Mouse (Mus musculus): ENCODE data around the gene Tnrc6b. TPM values are rescaled to one million over a fixed set of nuclear protein-coding genes. Genes with fewer than 3 reads are reported as not detected.

The Tnrc6b gene
- polyA plus RNA-seq, 1 experiment: 40.0 TPM

- Histone ChIP-seq H3K4me3 (ENCODE audit: low read depth, low read length) (no peak overlapping the region), H3K4me1 (ENCODE audit: control insufficient read depth, insufficient read depth, low read length) (no peaks in the 10 kb centered on the region), H3K9ac (ENCODE audit: low read depth, poor library complexity, severe bottlenecking) (no peak overlapping the region), H3K27ac (ENCODE audit: insufficient read depth, low read length) (no peak overlapping the region), H3K27me3 (ENCODE audit: control insufficient read depth, insufficient read depth, low read length, poor library complexity, severe bottlenecking) (no peaks in the 10 kb centered on the region), H3K9me3 (replicated peaks; ENCODE audit: control insufficient read depth, insufficient read depth, low read length, poor library complexity, severe bottlenecking) (no peaks in the 10 kb centered on the region), H3K36me3 (ENCODE audit: control insufficient read depth, insufficient read depth, low read length, poor library complexity, severe bottlenecking) (peaks cover 25% of the 10 kb centered on the region)
- TF ChIP-seq CTCF (IDR thresholded peaks at IDR 0.05; ENCODE audit: low read depth, low read length) (no peak), POLR2A (IDR thresholded peaks at IDR 0.05; ENCODE audit: insufficient read depth, low read length) (no peak), EP300 (IDR thresholded peaks at IDR 0.05; ENCODE audit: insufficient read depth, low read depth, low read length) (no peak)
Measured at GRCm38 (mm10) chr15:80884095-80884494, 173.0 kb downstream of the Tnrc6b start.

- H3K9me3 ChIP-seq (replicated peaks; ENCODE audit: control insufficient read depth, insufficient read depth, low read length, poor library complexity, severe bottlenecking): no peaks in the 10 kb centered on the region
- peaks cover 21% of the 10 kb centered on the region for H3K36me3 ChIP-seq (ENCODE audit: control insufficient read depth, insufficient read depth, low read length, poor library complexity, severe bottlenecking)
- TF ChIP-seq EP300 (IDR thresholded peaks at IDR 0.05; ENCODE audit: insufficient read depth, low read depth, low read length) (no peak), POLR2A (IDR thresholded peaks at IDR 0.05; ENCODE audit: insufficient read depth, low read length) (no peak), CTCF (IDR thresholded peaks at IDR 0.05; ENCODE audit: low read depth, low read length) (no peak)
Measured at GRCm38 (mm10) chr15:80886361-80887156, 175.4 kb downstream of the Tnrc6b start.

DNA sequence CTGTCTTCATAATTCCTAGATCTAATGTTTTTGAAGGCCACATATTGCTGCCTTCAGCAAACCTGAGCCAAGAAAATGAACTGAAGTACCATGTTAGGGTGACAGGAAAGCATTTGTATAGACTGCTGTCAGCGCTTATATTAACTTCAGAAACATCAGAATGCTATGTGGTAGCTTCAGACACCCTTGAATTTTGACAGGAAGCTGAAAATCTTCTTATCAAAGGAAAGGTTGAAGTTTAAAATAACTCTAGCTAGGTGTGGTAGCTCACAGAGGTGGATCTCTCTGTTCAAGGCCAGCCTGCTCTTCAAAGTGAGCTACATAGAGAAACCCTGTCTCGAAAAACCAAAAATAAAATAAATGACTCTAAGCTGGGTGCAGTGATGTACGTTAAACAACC, 181.2 kb downstream of the Tnrc6b start:
- peaks cover 11% of the 10 kb centered on the region for H3K36me3 ChIP-seq (ENCODE audit: control insufficient read depth, insufficient read depth, low read length, poor library complexity, severe bottlenecking)

More at GRCm38 (mm10) chr15:80886361-80887156, 175.4 kb downstream of the Tnrc6b start:
- Histone ChIP-seq H3K9ac (ENCODE audit: low read depth, poor library complexity, severe bottlenecking) (no peak overlapping the region), H3K4me3 (ENCODE audit: low read depth, low read length) (no peak overlapping the region), H3K27ac (ENCODE audit: insufficient read depth, low read length) (no peak overlapping the region), H3K4me1 (ENCODE audit: control insufficient read depth, insufficient read depth, low read length) (no peaks in the 10 kb centered on the region), H3K27me3 (ENCODE audit: control insufficient read depth, insufficient read depth, low read length, poor library complexity, severe bottlenecking) (no peaks in the 10 kb centered on the region)

DNA sequence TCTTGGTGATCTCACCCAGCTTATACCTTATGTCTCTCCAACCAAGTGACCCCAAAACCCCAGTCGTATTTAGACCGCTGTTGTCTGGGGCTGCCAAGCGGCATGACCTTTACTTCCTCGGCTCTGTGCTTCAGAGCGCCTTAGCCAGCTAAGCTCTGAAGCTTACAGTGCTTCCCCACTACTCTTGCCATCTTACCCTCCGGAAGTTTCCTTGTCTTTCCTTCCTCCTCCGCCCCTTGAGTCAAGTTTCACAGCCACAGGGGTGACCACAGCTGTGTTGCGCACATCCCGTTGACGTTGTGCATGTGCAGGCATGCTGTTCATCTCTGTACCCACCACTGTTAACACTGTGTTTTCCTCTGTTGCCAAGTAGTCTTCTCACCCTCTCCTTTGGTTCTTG, 185.6 kb downstream of the Tnrc6b start:
- peaks cover 3% of the 10 kb centered on the region for H3K36me3 ChIP-seq (ENCODE audit: control insufficient read depth, insufficient read depth, low read length, poor library complexity, severe bottlenecking)
- H3K9me3 ChIP-seq (replicated peaks; ENCODE audit: control insufficient read depth, insufficient read depth, low read length, poor library complexity, severe bottlenecking): no peaks in the 10 kb centered on the region
- no peaks in the 10 kb centered on the region for H3K4me1 ChIP-seq (ENCODE audit: control insufficient read depth, insufficient read depth, low read length)
- H3K27me3 ChIP-seq (ENCODE audit: control insufficient read depth, insufficient read depth, low read length, poor library complexity, severe bottlenecking): no peaks in the 10 kb centered on the region
- no peak for TF ChIP-seq CTCF (IDR thresholded peaks at IDR 0.05; ENCODE audit: low read depth, low read length)
- TF ChIP-seq EP300 (IDR thresholded peaks at IDR 0.05; ENCODE audit: insufficient read depth, low read depth, low read length): no peak
- TF ChIP-seq POLR2A (IDR thresholded peaks at IDR 0.05; ENCODE audit: insufficient read depth, low read length): no peak
- H3K4me3 ChIP-seq (ENCODE audit: low read depth, low read length): no peak overlapping the region
- H3K9ac ChIP-seq (ENCODE audit: low read depth, poor library complexity, severe bottlenecking): no peak overlapping the region
- H3K27ac ChIP-seq (ENCODE audit: insufficient read depth, low read length): no peak overlapping the region

More for the DNA sequence above, 181.2 kb downstream of the Tnrc6b start:
- no peaks in the 10 kb centered on the region for H3K4me1 ChIP-seq (ENCODE audit: control insufficient read depth, insufficient read depth, low read length)
- H3K4me3 ChIP-seq (ENCODE audit: low read depth, low read length): no peak overlapping the region
- H3K9me3 ChIP-seq (replicated peaks; ENCODE audit: control insufficient read depth, insufficient read depth, low read length, poor library complexity, severe bottlenecking): no peaks in the 10 kb centered on the region
- no peak overlapping the region for H3K9ac ChIP-seq (ENCODE audit: low read depth, poor library complexity, severe bottlenecking)
- H3K27ac ChIP-seq (ENCODE audit: insufficient read depth, low read length): no peak overlapping the region
- TF ChIP-seq POLR2A (IDR thresholded peaks at IDR 0.05; ENCODE audit: insufficient read depth, low read length) (no peak), EP300 (IDR thresholded peaks at IDR 0.05; ENCODE audit: insufficient read depth, low read depth, low read length) (no peak), CTCF (IDR thresholded peaks at IDR 0.05; ENCODE audit: low read depth, low read length) (no peak)
- H3K27me3 ChIP-seq (ENCODE audit: control insufficient read depth, insufficient read depth, low read length, poor library complexity, severe bottlenecking): no peaks in the 10 kb centered on the region

- no peaks in the 10 kb centered on the region for H3K27me3 ChIP-seq (ENCODE audit: control insufficient read depth, insufficient read depth, low read length, poor library complexity, severe bottlenecking)
- no peak overlapping the region for H3K27ac ChIP-seq (ENCODE audit: insufficient read depth, low read length)
- H3K9me3 ChIP-seq (replicated peaks; ENCODE audit: control insufficient read depth, insufficient read depth, low read length, poor library complexity, severe bottlenecking): no peaks in the 10 kb centered on the region
- no peaks in the 10 kb centered on the region for H3K4me1 ChIP-seq (ENCODE audit: control insufficient read depth, insufficient read depth, low read length)
- no peak overlapping the region for H3K4me3 ChIP-seq (ENCODE audit: low read depth, low read length)
- no peak overlapping the region for H3K9ac ChIP-seq (ENCODE audit: low read depth, poor library complexity, severe bottlenecking)
- peaks cover 6% of the 10 kb centered on the region for H3K36me3 ChIP-seq (ENCODE audit: control insufficient read depth, insufficient read depth, low read length, poor library complexity, severe bottlenecking)
- no peak for TF ChIP-seq EP300 (IDR thresholded peaks at IDR 0.05; ENCODE audit: insufficient read depth, low read depth, low read length)
- no peak for TF ChIP-seq CTCF (IDR thresholded peaks at IDR 0.05; ENCODE audit: low read depth, low read length)
- TF ChIP-seq POLR2A (IDR thresholded peaks at IDR 0.05; ENCODE audit: insufficient read depth, low read length): no peak
Measured at GRCm38 (mm10) chr15:80897911-80898310, 186.8 kb downstream of the Tnrc6b start.

DNA sequence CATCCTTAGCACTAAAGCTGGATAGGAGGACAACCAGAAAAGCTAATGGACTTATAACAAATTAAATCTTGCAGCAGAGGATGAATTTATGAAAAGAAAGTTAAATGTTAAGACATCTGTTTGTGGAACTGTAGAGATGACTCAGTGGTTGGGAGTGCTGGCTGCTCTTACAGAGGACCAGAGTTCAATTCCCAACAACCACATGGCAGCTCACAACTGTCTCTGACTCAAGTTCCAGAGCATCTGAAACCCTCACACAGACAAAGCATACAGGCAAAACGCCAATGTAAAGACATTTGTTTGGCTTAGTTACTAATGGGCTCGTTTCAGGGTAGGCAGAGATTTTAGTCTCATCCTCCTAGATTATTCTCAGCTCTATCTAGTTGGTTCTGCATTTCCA, 188.7 kb downstream of the Tnrc6b start:
- no peak overlapping the region for H3K4me3 ChIP-seq (ENCODE audit: low read depth, low read length)
- TF ChIP-seq POLR2A (IDR thresholded peaks at IDR 0.05; ENCODE audit: insufficient read depth, low read length) (no peak), EP300 (IDR thresholded peaks at IDR 0.05; ENCODE audit: insufficient read depth, low read depth, low read length) (no peak), CTCF (IDR thresholded peaks at IDR 0.05; ENCODE audit: low read depth, low read length) (no peak)
- H3K36me3 ChIP-seq (ENCODE audit: control insufficient read depth, insufficient read depth, low read length, poor library complexity, severe bottlenecking): peaks cover 12% of the 10 kb centered on the region
- no peaks in the 10 kb centered on the region for H3K27me3 ChIP-seq (ENCODE audit: control insufficient read depth, insufficient read depth, low read length, poor library complexity, severe bottlenecking)
- no peaks in the 10 kb centered on the region for H3K4me1 ChIP-seq (ENCODE audit: control insufficient read depth, insufficient read depth, low read length)
- H3K9me3 ChIP-seq (replicated peaks; ENCODE audit: control insufficient read depth, insufficient read depth, low read length, poor library complexity, severe bottlenecking): no peaks in the 10 kb centered on the region
- H3K9ac ChIP-seq (ENCODE audit: low read depth, poor library complexity, severe bottlenecking): no peak overlapping the region
- no peak overlapping the region for H3K27ac ChIP-seq (ENCODE audit: insufficient read depth, low read length)

All from ES-Bruce4 (cell line).